Mouse (Mus musculus) E14TG2a.4 (cell line): ENCODE measurements at regions not wholly inside any gene's neighbourhood (a gene's known extent, or its start where the extent isn't known, plus 50 kb on each side); places are given as distances from the start of the nearest gene placed in this dataset.

Source experiments
- CTCF ChIP-seq: conservative IDR thresholded peaks from 2 replicates; pipeline ENCODE4 v1.5.1; 2014; ENCODE audit warnings: low read length
- POU5F1 ChIP-seq: IDR thresholded peaks from 2 replicates; pipeline ENCODE4 v1.6.1; 2014; ENCODE audit warnings: low read length, borderline replicate concordance

DNA sequence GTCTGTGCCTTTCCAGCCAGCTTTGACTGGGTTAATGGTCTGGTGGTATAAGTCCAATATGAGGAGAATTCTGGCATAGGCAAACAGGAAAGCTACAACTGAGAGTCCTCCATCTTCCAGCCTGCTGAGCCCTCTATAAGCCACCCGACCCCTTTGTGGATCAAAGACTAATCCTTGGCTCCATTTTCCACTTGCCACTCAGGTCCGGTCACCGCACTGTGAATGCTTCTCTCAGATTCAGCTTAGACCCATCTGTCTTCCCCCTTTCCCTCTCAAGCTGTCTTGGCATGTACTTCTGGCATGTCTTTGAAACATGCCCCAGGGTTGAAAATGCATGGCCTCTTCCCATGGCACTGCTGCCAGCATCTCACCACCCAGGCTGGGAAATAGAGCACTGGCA is 2206.6 kb upstream of the Lrrc6 start:
- TF ChIP-seq CTCF (no peak), POU5F1 (no peak)
